Comparison of ENCODE assay signal across 8 mouse cellular contexts in the genomic region with DNA sequence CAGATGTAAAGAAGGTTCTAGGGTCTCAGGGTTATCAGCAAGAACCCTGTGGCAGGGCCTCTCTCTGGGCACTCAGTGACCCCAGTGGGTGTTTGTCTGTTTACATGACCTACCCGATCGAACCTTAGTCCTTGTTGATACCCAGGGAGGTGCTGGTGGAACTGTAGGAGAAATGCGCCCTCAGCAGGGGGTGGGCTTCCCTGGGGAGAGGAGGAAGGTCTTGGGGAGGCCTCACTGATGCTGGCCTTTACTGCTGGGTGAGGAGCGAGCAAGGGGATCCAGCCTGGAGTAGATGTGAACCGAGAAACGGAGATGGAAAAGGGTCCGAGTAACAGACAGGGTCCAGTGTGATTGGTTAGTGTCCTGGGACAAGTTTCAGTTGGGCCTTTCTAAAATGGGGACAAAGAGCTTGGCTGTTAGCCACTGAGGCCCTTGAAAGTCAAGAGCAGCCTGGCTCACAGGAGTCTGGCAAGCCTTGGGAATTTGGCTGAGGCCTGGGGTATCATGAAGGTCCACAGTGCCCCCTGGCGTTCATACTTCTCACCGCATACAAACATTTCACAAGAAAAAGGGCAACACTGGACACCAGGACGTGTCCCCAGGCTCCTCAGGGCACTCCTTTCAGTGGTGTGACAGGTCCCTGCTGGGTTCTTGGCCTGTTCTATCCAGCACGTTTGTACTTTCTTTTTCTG. TPM values are rescaled to one million over a fixed set of nuclear protein-coding genes. Genes with fewer than 3 reads are reported as not detected.
A peak's percentile ranks its signal among the peaks of the same experiment; 100 is the strongest.
DNase-seq lines count a peak whose midpoint lies in the region; ATAC-seq and TF ChIP-seq lines count a peak whose summit lies in the region.

No protein-coding gene starts in this region.

- H3K9ac ChIP-seq in forebrain, embryonic 12.5 days = no peak overlapping the region
- H3K9ac ChIP-seq in heart, postnatal 0 days (replicated peaks; ENCODE audit: low read depth, low read length) = no peak overlapping the region
- H3K9ac ChIP-seq in liver, embryonic 14.5 days (replicated peaks) = peak overlapping the region; percentile 49
- no peak overlapping the region for H3K9ac ChIP-seq in neural tube, embryonic 11.5 days (ENCODE audit: low read length)
- 0 out of 2 replicates have a peak overlapping the region, but pooled peaks have one; percentile 0 for H3K9ac ChIP-seq in stomach, postnatal 0 days (ENCODE audit: low read length)

- no peak for TF ChIP-seq EP300 in heart, postnatal 0 days (IDR thresholded peaks at IDR 0.05; ENCODE audit: low read depth)
- TF ChIP-seq EP300 in liver, embryonic 14.5 days (IDR thresholded peaks at IDR 0.05; ENCODE audit: low read depth) = no peak
- TF ChIP-seq EP300 in stomach, postnatal 0 days (optimal IDR thresholded peaks at IDR 0.05) = no peak

- H3K9me3 ChIP-seq in forebrain, embryonic 12.5 days = no peaks in the 10 kb centered on the region
- H3K9me3 ChIP-seq in heart, postnatal 0 days (replicated peaks; ENCODE audit: control insufficient read depth, low read length) = no peaks in the 10 kb centered on the region
- no peaks in the 10 kb centered on the region for H3K9me3 ChIP-seq in liver, embryonic 14.5 days (ENCODE audit: control insufficient read depth, low read length)
- no peaks in the 10 kb centered on the region for H3K9me3 ChIP-seq in neural tube, embryonic 11.5 days (ENCODE audit: control insufficient read depth, low read length)
- no peaks in the 10 kb centered on the region for H3K9me3 ChIP-seq in stomach, postnatal 0 days (ENCODE audit: control insufficient read depth, low read length)

- no peak overlapping the region for H3K4me2 ChIP-seq in forebrain, embryonic 12.5 days
- 0 out of 2 replicates have a peak overlapping the region, but pooled peaks have one; percentile 28 for H3K4me2 ChIP-seq in heart, postnatal 0 days (ENCODE audit: low read depth, low read length)
- H3K4me2 ChIP-seq in liver, embryonic 14.5 days (ENCODE audit: low read depth) = peak overlapping the region; percentile 60
- no peak overlapping the region for H3K4me2 ChIP-seq in neural tube, embryonic 11.5 days (ENCODE audit: low read depth)
- H3K4me2 ChIP-seq in stomach, postnatal 0 days (replicated peaks; ENCODE audit: low read depth) = no peak overlapping the region

- no peak overlapping the region for H3K4me3 ChIP-seq in forebrain, embryonic 12.5 days (replicated peaks)
- no peak overlapping the region for H3K4me3 ChIP-seq in heart, postnatal 0 days (ENCODE audit: low read depth, low read length)
- H3K4me3 ChIP-seq in liver, embryonic 14.5 days (ENCODE audit: insufficient read depth in 1 of 2, low read depth in 2 of 2, low read length in 2 of 2) = peak overlapping the region; percentile 21 to 30; a peak in 1 of 4 replicates
- no peak overlapping the region for H3K4me3 ChIP-seq in neural tube, embryonic 11.5 days (ENCODE audit: low read depth, low read length)
- H3K4me3 ChIP-seq in stomach, postnatal 0 days (ENCODE audit: low read depth, low read length) = no peak overlapping the region

- H3K27me3 ChIP-seq in forebrain, embryonic 12.5 days = no peaks in the 10 kb centered on the region
- H3K27me3 ChIP-seq in heart, postnatal 0 days (ENCODE audit: control insufficient read depth, insufficient read depth, low read length) = no peaks in the 10 kb centered on the region
- no peaks in the 10 kb centered on the region for H3K27me3 ChIP-seq in liver, embryonic 14.5 days (ENCODE audit: control insufficient read depth, insufficient read depth, low read length)
- H3K27me3 ChIP-seq in neural tube, embryonic 11.5 days (ENCODE audit: control insufficient read depth, insufficient read depth, low read length) = no peaks in the 10 kb centered on the region
- no peaks in the 10 kb centered on the region for H3K27me3 ChIP-seq in stomach, postnatal 0 days (ENCODE audit: control insufficient read depth, insufficient read depth, low read length)

- H3K36me3 ChIP-seq in forebrain, embryonic 12.5 days (replicated peaks) = peaks cover 14% of the 10 kb centered on the region
- H3K36me3 ChIP-seq in heart, postnatal 0 days (replicated peaks; ENCODE audit: control insufficient read depth, insufficient read depth, low read length) = peaks cover 21% of the 10 kb centered on the region
- H3K36me3 ChIP-seq in liver, embryonic 14.5 days (replicated peaks; ENCODE audit: control insufficient read depth, insufficient read depth, low read depth) = no peaks in the 10 kb centered on the region; the same call in 1 of the 2 replicates
- no peaks in the 10 kb centered on the region for H3K36me3 ChIP-seq in neural tube, embryonic 11.5 days (ENCODE audit: control insufficient read depth, insufficient read depth, low read length)
- H3K36me3 ChIP-seq in stomach, postnatal 0 days (ENCODE audit: control insufficient read depth, insufficient read depth, low read length) = peaks cover 3% of the 10 kb centered on the region; the same call in 1 of the 2 replicates

- 43% methylated on average over 11 of the region's 11 CpGs for WGBS in forebrain, embryonic 12.5 days
- WGBS in heart, postnatal 0 days = 29% methylated on average over 11 of the region's 11 CpGs
- 56% methylated on average over 11 of the region's 11 CpGs for WGBS in liver, embryonic 14.5 days (ENCODE audit: insufficient replicate concordance)
- 49% methylated on average over 11 of the region's 11 CpGs for WGBS in neural tube, embryonic 11.5 days
- WGBS in stomach, postnatal 0 days = 36% methylated on average over 11 of the region's 11 CpGs

- H3K4me1 ChIP-seq in forebrain, embryonic 12.5 days = peaks cover 18% of the 10 kb centered on the region
- H3K4me1 ChIP-seq in heart, postnatal 0 days (ENCODE audit: control insufficient read depth, insufficient read depth) = 0 out of 2 replicates have a peak, but pooled peaks cover 9% of the 10 kb centered on the region
- H3K4me1 ChIP-seq in liver, embryonic 14.5 days (replicated peaks; ENCODE audit: control insufficient read depth in 2 of 2, insufficient read depth in 2 of 2, low read length in 1 of 2) = peaks cover 14 to 23% of the 10 kb centered on the region in 2 experiments
- H3K4me1 ChIP-seq in neural tube, embryonic 11.5 days (ENCODE audit: control insufficient read depth, insufficient read depth, low read length) = no peaks in the 10 kb centered on the region
- H3K4me1 ChIP-seq in stomach, postnatal 0 days (replicated peaks; ENCODE audit: control insufficient read depth, insufficient read depth) = no peaks in the 10 kb centered on the region

- peak; percentile 85 for DNase-seq in c-Kit-positive CD71-negative TER-119-negative erythroid progenitor cells, embryonic 14.5 days (ENCODE audit: low read depth)
- peak; percentile 93 for DNase-seq in heart, postnatal 0 days (ENCODE audit: low spot score)
- peak; percentile 88 to 94 for DNase-seq in kidney, postnatal 36 days
- peak; percentile 73 to 83 (median 73) for DNase-seq in liver, embryonic 14.5 days (ENCODE audit: low read depth in 3 of 3, low spot score in 3 of 3)
- peak; percentile 89 for DNase-seq in neural tube, embryonic 11.5 days (ENCODE audit: low spot score)
- DNase-seq in stomach, postnatal 0 days (ENCODE audit: low spot score) = peak; percentile 89

- peak; percentile 49 for ATAC-seq in CD4-positive, CD25-positive, alpha-beta regulatory T cell, adult 4 months
- peak; percentile 70; the same call in 1 of the 2 replicates for ATAC-seq in forebrain, embryonic 12.5 days (ENCODE audit: low FRiP score)
- ATAC-seq in heart, postnatal 0 days (ENCODE audit: insufficient read depth, low read depth) = peak; percentile 91
- peak; percentile 46; the same call in 1 of the 2 replicates for ATAC-seq in liver, embryonic 14.5 days (ENCODE audit: insufficient read depth)
- ATAC-seq in neural tube, embryonic 11.5 days (ENCODE audit: insufficient read depth, low FRiP score, low TSS enrichment) = no peak
- ATAC-seq in stomach, postnatal 0 days (ENCODE audit: low FRiP score, low TSS enrichment) = peak; percentile 71

- peak; percentile 80 for TF ChIP-seq CTCF in heart, postnatal 0 days (IDR thresholded peaks at IDR 0.05; ENCODE audit: low read depth)
- TF ChIP-seq CTCF in liver, embryonic 14.5 days (IDR thresholded peaks at IDR 0.05; ENCODE audit: low read depth) = peak; percentile 94
- peak; percentile 92 for TF ChIP-seq CTCF in stomach, postnatal 0 days (IDR thresholded peaks at IDR 0.05; ENCODE audit: low read depth)

- H3K27ac ChIP-seq in forebrain, embryonic 12.5 days = 0 out of 2 replicates have a peak overlapping the region, but pooled peaks have one; percentile 8
- peak overlapping the region; percentile 49; the same call in 1 of the 2 replicates for H3K27ac ChIP-seq in heart, postnatal 0 days (ENCODE audit: low read depth)
- H3K27ac ChIP-seq in liver, embryonic 14.5 days = peak overlapping the region; percentile 75
- no peak overlapping the region for H3K27ac ChIP-seq in neural tube, embryonic 11.5 days (ENCODE audit: low read depth, low read length)
- no peak overlapping the region for H3K27ac ChIP-seq in stomach, postnatal 0 days (replicated peaks)

RNA-seq across cellular contexts. Expression of gene Xrcc6, which starts 1.9 kb away (rescaled TPM):
- polyA plus RNA-seq in CD4-positive, CD25-positive, alpha-beta regulatory T cell, adult 4 months (2017; shearing (Covaris generic)) = 10 to 100 TPM; 56.5 to 73.1 TPM
- polyA plus RNA-seq in forebrain, embryonic 12.5 days (2016; fragmentation: Nextera tagmentation; extraction: Ambion mirVana) = 58.5 and 64.4 TPM in 2 replicates
- total RNA-seq in heart, postnatal 0 days (2014; rRNA removed; ENCODE audit: low replicate concordance) = 25.2 and 37.2 TPM in 2 replicates
- 36.8 and 39.0 TPM in 2 replicates for polyA plus RNA-seq in heart, postnatal 0 days (2015; fragmentation: Nextera tagmentation; extraction: Ambion mirVana)
- polyA plus RNA-seq in liver, embryonic 14.5 days (2012; rRNA removed) = 13.9 and 22.1 TPM in 2 replicates
- polyA plus RNA-seq in liver, embryonic 14.5 days (2014; fragmentation: Nextera tagmentation; extraction: Ambion mirVana) = 52.9 and 62.3 TPM in 2 replicates
- 73.2 and 73.8 TPM in 2 replicates for polyA plus RNA-seq in neural tube, embryonic 11.5 days (2014; fragmentation: Nextera tagmentation; extraction: Ambion mirVana)
- polyA plus RNA-seq in stomach, postnatal 0 days (2015; fragmentation: Nextera tagmentation; extraction: Ambion mirVana) = 30.4 and 31.2 TPM in 2 replicates

RNA-seq across cellular contexts. Expression of gene 1700029P11Rik, which starts 9.2 kb away (rescaled TPM):
- not detected for polyA plus RNA-seq in CD4-positive, CD25-positive, alpha-beta regulatory T cell, adult 4 months (2017; shearing (Covaris generic))
- not detected in 2 replicates for polyA plus RNA-seq in forebrain, embryonic 12.5 days (2016; fragmentation: Nextera tagmentation; extraction: Ambion mirVana)
- total RNA-seq in heart, postnatal 0 days (2014; rRNA removed; ENCODE audit: low replicate concordance) = not detected in 2 replicates
- polyA plus RNA-seq in heart, postnatal 0 days (2015; fragmentation: Nextera tagmentation; extraction: Ambion mirVana) = not detected in 2 replicates
- not detected in 2 replicates for polyA plus RNA-seq in liver, embryonic 14.5 days (2012; rRNA removed)
- not detected in 2 replicates for polyA plus RNA-seq in liver, embryonic 14.5 days (2014; fragmentation: Nextera tagmentation; extraction: Ambion mirVana)
- not detected in 2 replicates for polyA plus RNA-seq in neural tube, embryonic 11.5 days (2014; fragmentation: Nextera tagmentation; extraction: Ambion mirVana)
- polyA plus RNA-seq in stomach, postnatal 0 days (2015; fragmentation: Nextera tagmentation; extraction: Ambion mirVana) = not detected in 2 replicates

RNA-seq across cellular contexts. Expression of gene Pmm1, which starts 28.8 kb away (rescaled TPM):
- 10 to 100 TPM; 11.4 to 14.4 TPM for polyA plus RNA-seq in CD4-positive, CD25-positive, alpha-beta regulatory T cell, adult 4 months (2017; shearing (Covaris generic))
- 42.0 and 44.0 TPM in 2 replicates for polyA plus RNA-seq in forebrain, embryonic 12.5 days (2016; fragmentation: Nextera tagmentation; extraction: Ambion mirVana)
- 19.8 and 27.0 TPM in 2 replicates for total RNA-seq in heart, postnatal 0 days (2014; rRNA removed; ENCODE audit: low replicate concordance)
- 17.8 and 19.1 TPM in 2 replicates for polyA plus RNA-seq in heart, postnatal 0 days (2015; fragmentation: Nextera tagmentation; extraction: Ambion mirVana)
- polyA plus RNA-seq in liver, embryonic 14.5 days (2012; rRNA removed) = 22.6 and 23.4 TPM in 2 replicates
- 17.6 and 21.1 TPM in 2 replicates for polyA plus RNA-seq in liver, embryonic 14.5 days (2014; fragmentation: Nextera tagmentation; extraction: Ambion mirVana)
- 33.2 and 35.2 TPM in 2 replicates for polyA plus RNA-seq in neural tube, embryonic 11.5 days (2014; fragmentation: Nextera tagmentation; extraction: Ambion mirVana)
- 32.2 and 35.8 TPM in 2 replicates for polyA plus RNA-seq in stomach, postnatal 0 days (2015; fragmentation: Nextera tagmentation; extraction: Ambion mirVana)

RNA-seq across cellular contexts. Expression of gene Desi1, which starts 44.1 kb away (rescaled TPM):
- polyA plus RNA-seq in CD4-positive, CD25-positive, alpha-beta regulatory T cell, adult 4 months (2017; shearing (Covaris generic)) = 10 to 100 TPM in 1 of 2 experiments, 1 to 10 TPM in 1; 7.8 to 10.2 TPM
- polyA plus RNA-seq in forebrain, embryonic 12.5 days (2016; fragmentation: Nextera tagmentation; extraction: Ambion mirVana) = 39.2 and 40.7 TPM in 2 replicates
- 9.0 and 13.6 TPM in 2 replicates for total RNA-seq in heart, postnatal 0 days (2014; rRNA removed; ENCODE audit: low replicate concordance)
- 15.4 and 16.1 TPM in 2 replicates for polyA plus RNA-seq in heart, postnatal 0 days (2015; fragmentation: Nextera tagmentation; extraction: Ambion mirVana)
- polyA plus RNA-seq in liver, embryonic 14.5 days (2012; rRNA removed) = 8.3 and 9.3 TPM in 2 replicates
- polyA plus RNA-seq in liver, embryonic 14.5 days (2014; fragmentation: Nextera tagmentation; extraction: Ambion mirVana) = 8.6 and 11.3 TPM in 2 replicates
- 39.8 and 45.9 TPM in 2 replicates for polyA plus RNA-seq in neural tube, embryonic 11.5 days (2014; fragmentation: Nextera tagmentation; extraction: Ambion mirVana)
- 20.8 and 22.8 TPM in 2 replicates for polyA plus RNA-seq in stomach, postnatal 0 days (2015; fragmentation: Nextera tagmentation; extraction: Ambion mirVana)

RNA-seq across cellular contexts. Expression of gene Csdc2, which starts 53.0 kb away (rescaled TPM):
- polyA plus RNA-seq in CD4-positive, CD25-positive, alpha-beta regulatory T cell, adult 4 months (2017; shearing (Covaris generic)) = not detected
- polyA plus RNA-seq in forebrain, embryonic 12.5 days (2016; fragmentation: Nextera tagmentation; extraction: Ambion mirVana) = 35.8 and 39.9 TPM in 2 replicates
- 2.0 and 2.8 TPM in 2 replicates for total RNA-seq in heart, postnatal 0 days (2014; rRNA removed; ENCODE audit: low replicate concordance)
- polyA plus RNA-seq in heart, postnatal 0 days (2015; fragmentation: Nextera tagmentation; extraction: Ambion mirVana) = 7.7 and 7.9 TPM in 2 replicates
- 0.45 and 0.70 TPM in 2 replicates for polyA plus RNA-seq in liver, embryonic 14.5 days (2012; rRNA removed)
- 0.52 and 0.58 TPM in 2 replicates for polyA plus RNA-seq in liver, embryonic 14.5 days (2014; fragmentation: Nextera tagmentation; extraction: Ambion mirVana)
- polyA plus RNA-seq in neural tube, embryonic 11.5 days (2014; fragmentation: Nextera tagmentation; extraction: Ambion mirVana) = 25.7 and 27.7 TPM in 2 replicates
- polyA plus RNA-seq in stomach, postnatal 0 days (2015; fragmentation: Nextera tagmentation; extraction: Ambion mirVana) = 9.5 and 9.7 TPM in 2 replicates

Comparison
In these comparisons a context has a peak if more than half of its experiments do, and no peak if none do; other contexts are left out.
1. H3K27ac ChIP-seq: peak in forebrain, embryonic 12.5 days (single experiment), heart, postnatal 0 days (single experiment) and liver, embryonic 14.5 days (single experiment); none in neural tube, embryonic 11.5 days (single experiment) and stomach, postnatal 0 days (single experiment).
2. H3K4me2 ChIP-seq: peak in heart, postnatal 0 days (single experiment) and liver, embryonic 14.5 days (single experiment); none in forebrain, embryonic 12.5 days (single experiment), neural tube, embryonic 11.5 days (single experiment) and stomach, postnatal 0 days (single experiment).
3. H3K4me3 ChIP-seq: peak in liver, embryonic 14.5 days (2 of 2); none in forebrain, embryonic 12.5 days (single experiment), heart, postnatal 0 days (single experiment), neural tube, embryonic 11.5 days (single experiment) and stomach, postnatal 0 days (single experiment).
4. H3K9ac ChIP-seq: peak in liver, embryonic 14.5 days (single experiment) and stomach, postnatal 0 days (single experiment); none in forebrain, embryonic 12.5 days (single experiment), heart, postnatal 0 days (single experiment) and neural tube, embryonic 11.5 days (single experiment).
5. Peak in every context shown above with its lines, with median percentiles within 50 percentile points of each other: DNase-seq and CTCF ChIP-seq.